Mouse (Mus musculus): ENCODE measurements around the gene Prkce. TPM values are rescaled to one million over a fixed set of nuclear protein-coding genes. Genes with fewer than 3 reads are reported as not detected.
A peak's percentile ranks its signal among the peaks of the same experiment; 100 is the strongest.

The Prkce gene
- polyA plus RNA-seq, 1 experiment from 2014 or later, result 1.9 TPM

GRCm38 (mm10) chr17:86400032-86400431 is 232.4 kb downstream of the Prkce start:
- Histone ChIP-seq H3K36me3 (no peaks in the 10 kb centered on the region), H3K9me3 (replicated peaks) (no peaks in the 10 kb centered on the region), H3K9ac (no peak overlapping the region), H3K4me3 (no peak overlapping the region), H3K4me1 (peaks cover 1% of the 10 kb centered on the region), H3K27me3 (replicated peaks) (peaks cover 4% of the 10 kb centered on the region; the same call in 1 of the 2 replicates), H3K4me2 (no peak overlapping the region), H3K27ac (no peak overlapping the region)
- WGBS (ENCODE audit: insufficient replicate concordance), result 63% methylated on average over 4 of the region's 4 CpGs
- ATAC-seq, result no peak

- peak overlapping the region; percentile 2; the same call in 1 of the 2 replicates for H3K27ac ChIP-seq
- peaks cover 11% of the 10 kb centered on the region for H3K4me1 ChIP-seq
- no peaks in the 10 kb centered on the region for H3K36me3 ChIP-seq
- H3K9ac ChIP-seq, result no peak overlapping the region
- H3K27me3 ChIP-seq (replicated peaks), result peaks cover 4% of the 10 kb centered on the region; the same call in 1 of the 2 replicates
- 76% methylated on average over 11 of the region's 11 CpGs for WGBS (ENCODE audit: insufficient replicate concordance)
- H3K4me2 ChIP-seq, result no peak overlapping the region
- no peak for ATAC-seq
- no peaks in the 10 kb centered on the region for H3K9me3 ChIP-seq (replicated peaks)
- no peak overlapping the region for H3K4me3 ChIP-seq
Measured at GRCm38 (mm10) chr17:86404795-86405501, 237.4 kb downstream of the Prkce start.

GRCm38 (mm10) chr17:86405644-86406043 is 238.1 kb downstream of the Prkce start:
- peaks cover 11% of the 10 kb centered on the region for H3K4me1 ChIP-seq
- H3K27me3 ChIP-seq (replicated peaks), result peaks cover 4% of the 10 kb centered on the region; the same call in 1 of the 2 replicates
- H3K4me2 ChIP-seq, result peak overlapping the region; percentile 23; the same call in 1 of the 2 replicates
- H3K36me3 ChIP-seq, result no peaks in the 10 kb centered on the region
- H3K4me3 ChIP-seq, result no peak overlapping the region
- 23% methylated on average over 8 of the region's 8 CpGs for WGBS (ENCODE audit: insufficient replicate concordance)
- no peak overlapping the region for H3K9ac ChIP-seq
- H3K9me3 ChIP-seq (replicated peaks), result no peaks in the 10 kb centered on the region
- ATAC-seq, result peak; percentile 90
- H3K27ac ChIP-seq, result no peak overlapping the region

DNA sequence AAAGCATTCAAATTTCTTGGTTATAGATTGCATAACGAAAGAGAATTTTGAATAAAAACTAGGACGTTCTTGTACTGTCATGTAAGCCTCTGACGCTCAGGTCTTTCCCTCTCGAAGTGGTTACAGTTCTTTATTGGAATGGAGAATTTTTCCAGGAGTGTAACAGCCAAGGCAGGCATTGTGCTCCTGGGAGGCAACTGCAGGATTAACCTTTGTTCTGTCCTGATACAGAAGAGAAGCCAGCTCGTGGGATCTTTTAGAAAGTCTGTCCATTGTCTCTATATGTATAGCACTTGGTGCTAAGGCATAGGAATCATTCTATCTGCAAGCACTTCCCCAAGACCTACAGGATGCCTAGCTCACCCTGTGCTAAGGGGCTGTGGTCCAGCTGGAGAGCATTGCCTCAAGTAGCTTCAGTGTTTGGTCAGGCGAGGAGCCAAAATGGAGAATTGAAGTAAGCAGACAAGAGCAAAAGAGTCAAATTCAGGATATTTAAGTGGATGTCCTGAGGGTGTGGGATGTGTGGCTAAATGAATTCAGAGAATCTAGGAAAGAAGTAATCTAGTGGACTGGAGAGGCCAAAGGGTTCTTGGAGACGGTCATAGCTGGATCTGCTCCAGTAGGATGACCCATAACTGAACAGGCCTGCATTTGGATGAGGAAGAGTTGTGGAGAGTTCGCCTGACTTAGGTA is 240.5 kb downstream of the Prkce start:
- peaks cover 14% of the 10 kb centered on the region for H3K4me1 ChIP-seq
- H3K9ac ChIP-seq, result no peak overlapping the region
- no peak overlapping the region for H3K4me3 ChIP-seq
- no peaks in the 10 kb centered on the region for H3K9me3 ChIP-seq (replicated peaks)
- ATAC-seq, result no peak
- no peak overlapping the region for H3K27ac ChIP-seq
- no peaks in the 10 kb centered on the region for H3K36me3 ChIP-seq
- H3K4me2 ChIP-seq, result no peak overlapping the region
- H3K27me3 ChIP-seq (replicated peaks), result peaks cover 4% of the 10 kb centered on the region; the same call in 1 of the 2 replicates
- WGBS (ENCODE audit: insufficient replicate concordance), result 75% methylated on average over 8 of the region's 8 CpGs

DNA sequence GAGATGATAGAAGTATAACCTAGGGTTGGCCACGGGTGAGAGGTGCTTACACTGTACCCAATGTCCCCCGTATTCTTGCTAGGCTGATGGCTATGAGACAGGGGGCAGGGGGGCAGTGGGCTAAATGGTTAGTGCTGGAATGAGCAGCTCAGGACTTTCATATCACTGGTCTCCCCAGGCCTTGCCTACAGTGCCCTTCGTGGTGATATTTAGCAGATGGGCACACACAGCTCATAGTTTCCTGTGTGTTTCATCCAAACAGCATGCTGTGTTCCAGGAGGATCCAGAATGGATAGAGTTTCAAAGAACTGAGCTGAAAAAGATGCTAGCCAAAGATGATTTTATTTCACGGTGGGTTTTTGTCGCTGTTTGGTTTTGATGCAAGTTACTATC is 241.0 kb downstream of the Prkce start:
- peaks cover 4% of the 10 kb centered on the region; the same call in 1 of the 2 replicates for H3K27me3 ChIP-seq (replicated peaks)
- H3K4me1 ChIP-seq, result peaks cover 14% of the 10 kb centered on the region
- H3K36me3 ChIP-seq, result no peaks in the 10 kb centered on the region
- H3K9me3 ChIP-seq (replicated peaks), result no peaks in the 10 kb centered on the region
- WGBS (ENCODE audit: insufficient replicate concordance), result 74% methylated on average over 5 of the region's 5 CpGs
- no peak for ATAC-seq
- no peak overlapping the region for H3K9ac ChIP-seq
- H3K27ac ChIP-seq, result no peak overlapping the region
- no peak overlapping the region for H3K4me3 ChIP-seq
- no peak overlapping the region for H3K4me2 ChIP-seq

GRCm38 (mm10) chr17:86409485-86409884 is 241.9 kb downstream of the Prkce start:
- no peaks in the 10 kb centered on the region for H3K36me3 ChIP-seq
- H3K4me1 ChIP-seq, result peaks cover 14% of the 10 kb centered on the region
- H3K27me3 ChIP-seq (replicated peaks), result no peaks in the 10 kb centered on the region
- H3K9me3 ChIP-seq (replicated peaks), result no peaks in the 10 kb centered on the region
- no peak overlapping the region for H3K4me3 ChIP-seq
- WGBS (ENCODE audit: insufficient replicate concordance), result 63% methylated on average over 8 of the region's 8 CpGs
- no peak for ATAC-seq
- no peak overlapping the region for H3K4me2 ChIP-seq
- no peak overlapping the region for H3K27ac ChIP-seq
- H3K9ac ChIP-seq, result no peak overlapping the region

DNA sequence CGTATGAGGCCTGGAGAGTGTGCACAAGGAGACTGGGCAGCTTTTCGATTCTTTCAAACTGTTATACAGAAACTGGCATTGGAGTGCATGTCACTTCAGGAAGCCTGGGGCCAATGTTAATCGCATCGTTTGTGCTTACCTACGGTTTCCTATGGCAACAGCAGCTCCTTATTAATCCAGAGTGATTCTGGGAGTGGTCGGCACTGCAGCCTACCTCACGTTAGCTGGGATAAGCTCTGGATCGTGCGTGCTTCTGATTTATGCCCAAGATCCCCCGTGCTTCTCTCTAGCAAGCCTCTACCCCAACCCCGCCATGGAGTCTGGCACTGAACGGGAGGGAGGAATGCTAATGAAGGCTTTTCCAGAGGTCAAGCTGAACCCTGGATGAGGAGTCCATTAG is 242.9 kb downstream of the Prkce start:
- Histone ChIP-seq H3K4me1 (peaks cover 8% of the 10 kb centered on the region), H3K27me3 (replicated peaks) (no peaks in the 10 kb centered on the region), H3K36me3 (no peaks in the 10 kb centered on the region), H3K9me3 (replicated peaks) (no peaks in the 10 kb centered on the region), H3K4me3 (no peak overlapping the region), H3K27ac (no peak overlapping the region), H3K9ac (no peak overlapping the region), H3K4me2 (no peak overlapping the region)
- ATAC-seq, result no peak
- 83% methylated on average over 12 of the region's 12 CpGs for WGBS (ENCODE audit: insufficient replicate concordance)

DNA sequence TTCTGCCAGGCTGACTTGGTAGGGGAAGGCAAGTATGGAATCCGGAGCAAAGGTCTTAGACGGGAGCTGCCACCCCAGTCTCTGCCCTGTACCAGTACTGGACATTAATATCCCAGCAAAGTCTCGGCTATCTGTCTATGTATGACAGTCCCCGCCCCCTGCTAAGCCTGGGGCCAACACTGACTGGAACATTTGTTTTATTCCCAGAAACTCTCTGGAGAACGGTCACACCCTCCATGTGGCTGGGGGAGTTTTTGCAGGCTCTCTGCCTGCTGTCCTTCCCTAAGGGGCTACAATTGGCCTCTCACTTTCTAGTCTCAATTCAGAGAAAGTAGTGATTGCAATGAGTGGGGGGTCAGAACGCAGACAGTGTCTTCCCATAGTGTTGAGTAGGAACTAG is 244.6 kb downstream of the Prkce start:
- Histone ChIP-seq H3K4me1 (0 out of 2 replicates have a peak, but pooled peaks cover 3% of the 10 kb centered on the region), H3K9ac (no peak overlapping the region), H3K4me2 (no peak overlapping the region), H3K4me3 (no peak overlapping the region), H3K36me3 (no peaks in the 10 kb centered on the region), H3K27ac (no peak overlapping the region), H3K27me3 (replicated peaks) (no peaks in the 10 kb centered on the region), H3K9me3 (replicated peaks) (no peaks in the 10 kb centered on the region)
- ATAC-seq, result no peak
- WGBS (ENCODE audit: insufficient replicate concordance), result 61% methylated on average over 6 of the region's 6 CpGs

- no peak for ATAC-seq
- H3K9ac ChIP-seq, result no peak overlapping the region
- H3K9me3 ChIP-seq (replicated peaks), result no peaks in the 10 kb centered on the region
Measured at GRCm38 (mm10) chr17:86414608-86415007, 247.0 kb downstream of the Prkce start.

GRCm38 (mm10) chr17:86415989-86416388 is 248.4 kb downstream of the Prkce start:
- H3K9ac ChIP-seq, result no peak overlapping the region
- 0 out of 2 replicates have a peak, but pooled peaks cover 3% of the 10 kb centered on the region for H3K4me1 ChIP-seq
- H3K4me3 ChIP-seq, result no peak overlapping the region
- H3K36me3 ChIP-seq, result no peaks in the 10 kb centered on the region
- no peak overlapping the region for H3K27ac ChIP-seq
- 83% methylated on average over 7 of the region's 7 CpGs for WGBS (ENCODE audit: insufficient replicate concordance)
- 0 out of 2 replicates have a peak, but pooled peaks cover 5% of the 10 kb centered on the region for H3K9me3 ChIP-seq (replicated peaks)
- no peaks in the 10 kb centered on the region for H3K27me3 ChIP-seq (replicated peaks)
- no peak overlapping the region for H3K4me2 ChIP-seq
- ATAC-seq, result no peak

More at GRCm38 (mm10) chr17:86414608-86415007, 247.0 kb downstream of the Prkce start:
- WGBS (ENCODE audit: insufficient replicate concordance), result 77% methylated on average over 8 of the region's 8 CpGs
- Histone ChIP-seq H3K4me1 (0 out of 2 replicates have a peak, but pooled peaks cover 3% of the 10 kb centered on the region), H3K36me3 (no peaks in the 10 kb centered on the region), H3K27me3 (replicated peaks) (no peaks in the 10 kb centered on the region), H3K4me2 (no peak overlapping the region), H3K27ac (no peak overlapping the region), H3K4me3 (no peak overlapping the region)

GRCm38 (mm10) chr17:86418334-86418733 is 250.7 kb downstream of the Prkce start:
- H3K27me3 ChIP-seq (replicated peaks), result no peaks in the 10 kb centered on the region
- 70% methylated on average over 17 of the region's 17 CpGs for WGBS (ENCODE audit: insufficient replicate concordance)
- H3K27ac ChIP-seq, result no peak overlapping the region
- no peak overlapping the region for H3K9ac ChIP-seq
- no peaks in the 10 kb centered on the region for H3K36me3 ChIP-seq
- no peak for ATAC-seq
- H3K4me2 ChIP-seq, result no peak overlapping the region
- 0 out of 2 replicates have a peak, but pooled peaks cover 5% of the 10 kb centered on the region for H3K9me3 ChIP-seq (replicated peaks)
- H3K4me3 ChIP-seq, result no peak overlapping the region
- peaks cover 6% of the 10 kb centered on the region; the same call in 1 of the 2 replicates for H3K4me1 ChIP-seq

DNA sequence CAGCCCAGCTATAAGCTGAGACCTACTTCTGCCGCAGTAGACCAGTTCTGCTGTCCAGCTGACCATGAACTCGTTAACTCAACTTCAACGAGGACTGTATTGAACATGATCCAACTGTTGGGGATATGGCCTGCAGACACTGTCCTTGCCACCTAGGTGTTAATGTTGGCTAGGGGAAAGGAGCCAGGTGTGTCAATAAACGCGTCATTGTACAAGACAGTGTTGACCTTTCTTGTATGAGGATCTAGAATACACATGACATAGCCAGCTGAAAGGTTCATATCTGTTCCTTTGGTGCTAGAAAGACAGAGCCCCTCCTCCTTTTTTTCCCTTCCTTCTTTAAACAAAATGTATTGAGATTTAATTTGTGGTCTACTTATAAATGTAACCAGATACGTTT is 251.6 kb downstream of the Prkce start:
- Histone ChIP-seq H3K4me3 (no peak overlapping the region), H3K27me3 (replicated peaks) (no peaks in the 10 kb centered on the region), H3K4me1 (peaks cover 6% of the 10 kb centered on the region; the same call in 1 of the 2 replicates), H3K27ac (no peak overlapping the region), H3K9me3 (replicated peaks) (0 out of 2 replicates have a peak, but pooled peaks cover 5% of the 10 kb centered on the region), H3K9ac (no peak overlapping the region), H3K36me3 (no peaks in the 10 kb centered on the region), H3K4me2 (no peak overlapping the region)
- no peak for ATAC-seq
- 78% methylated on average over 6 of the region's 6 CpGs for WGBS (ENCODE audit: insufficient replicate concordance)

Measured in liver, embryonic 12.5 days (tissue).